Mouse (Mus musculus): Measurements from ENCODE around the gene Mindy2.
A peak's percentile ranks its signal among the peaks of the same experiment; 100 is the strongest.

Gene Mindy2

GRCm38 (mm10) chr9:70657013-70657967, at the start of gene Mindy2:
TSS of gene Mindy2 (minus strand) at chr9:70657174.
- DNase-seq = peak; percentile 99

- DNase-seq = no peak
Measured at GRCm38 (mm10) chr9:70706444-70706843, 49.5 kb upstream of the Mindy2 start.

GRCm38 (mm10) chr9:70703597-70704203, 46.7 kb upstream of the Mindy2 start:
- DNase-seq = no peak

- DNase-seq = no peak
Measured at GRCm38 (mm10) chr9:70698090-70698489, 41.1 kb upstream of the Mindy2 start.

- no peak for DNase-seq
Measured at GRCm38 (mm10) chr9:70695723-70696122, 38.7 kb upstream of the Mindy2 start.

- no peak for DNase-seq
Measured at GRCm38 (mm10) chr9:70691772-70692693, 35.1 kb upstream of the Mindy2 start.

GRCm38 (mm10) chr9:70690579-70690978, 33.6 kb upstream of the Mindy2 start:
- DNase-seq = no peak

- DNase-seq = no peak
Measured at GRCm38 (mm10) chr9:70689926-70690325, 33.0 kb upstream of the Mindy2 start.

GRCm38 (mm10) chr9:70688301-70688968, 31.5 kb upstream of the Mindy2 start:
- no peak for DNase-seq

GRCm38 (mm10) chr9:70682202-70682601, 25.2 kb upstream of the Mindy2 start:
- no peak for DNase-seq

- no peak for DNase-seq
Measured at GRCm38 (mm10) chr9:70679132-70680091, 22.4 kb upstream of the Mindy2 start.

GRCm38 (mm10) chr9:70678682-70679131, 21.7 kb upstream of the Mindy2 start, which contains the start of gene Adam10:
TSS of gene Adam10 (plus strand) at chr9:70678997.
- peak; percentile 99 for DNase-seq

GRCm38 (mm10) chr9:70675961-70676360, 19.0 kb upstream of the Mindy2 start:
- DNase-seq = no peak

- no peak for DNase-seq
Measured at GRCm38 (mm10) chr9:70675117-70675516, 18.1 kb upstream of the Mindy2 start.

GRCm38 (mm10) chr9:70673656-70674055, 16.7 kb upstream of the Mindy2 start:
- no peak for DNase-seq

GRCm38 (mm10) chr9:70671772-70672579, 15.0 kb upstream of the Mindy2 start:
- DNase-seq = peak; percentile 12

- no peak for DNase-seq
Measured at GRCm38 (mm10) chr9:70671278-70671677, 14.3 kb upstream of the Mindy2 start.

- DNase-seq = no peak
Measured at GRCm38 (mm10) chr9:70670381-70670780, 13.4 kb upstream of the Mindy2 start.

- DNase-seq = no peak
Measured at GRCm38 (mm10) chr9:70669197-70669596, 12.2 kb upstream of the Mindy2 start.

GRCm38 (mm10) chr9:70668048-70668447, 11.1 kb upstream of the Mindy2 start:
- DNase-seq = no peak
